ENCODE assay signal across 9 mouse cellular contexts in the genomic region with DNA sequence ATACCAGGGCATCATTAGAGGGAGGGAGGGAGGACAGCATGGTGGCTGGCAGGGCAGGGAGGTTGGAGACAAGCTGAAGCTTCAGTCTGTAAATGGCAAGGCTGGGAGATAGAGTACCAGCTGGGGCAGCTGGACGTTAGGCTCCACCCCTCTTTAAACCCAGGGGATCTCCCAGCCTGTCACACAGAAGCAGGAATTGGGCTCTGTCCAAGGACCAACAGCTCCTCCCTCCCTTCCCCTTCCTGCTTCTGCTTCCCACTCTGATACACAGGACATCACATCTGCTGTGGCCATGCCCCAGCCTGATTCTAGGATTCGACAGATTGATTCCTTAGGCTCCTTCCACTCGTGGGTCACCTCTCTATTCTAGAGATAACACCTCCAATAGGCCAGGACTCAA. TPM values are rescaled to one million over a fixed set of nuclear protein-coding genes. Genes with fewer than 3 reads are reported as not detected.
DNase-seq lines count a peak whose midpoint lies in the region; ATAC-seq and TF ChIP-seq lines count a peak whose summit lies in the region.
"Had no signal": no experiment of that assay in that cellular context is flagged by ENCODE, and none has a peak within 500 bp of the region (broad histone marks: within the 10 kb centered on the region; RNA-seq: fewer than 3 reads in every experiment).

No protein-coding gene starts in this region.

- H3K4me2 ChIP-seq in heart, embryonic 11.5 days = no peak overlapping the region; the same call in 1 of the 2 replicates
- H3K4me2 ChIP-seq in kidney, embryonic 16.5 days (replicated peaks; ENCODE audit: low read depth, low read length) = no peak overlapping the region
- 0 out of 2 replicates have a peak overlapping the region, but pooled peaks have one; percentile 15 for H3K4me2 ChIP-seq in midbrain, embryonic 12.5 days (replicated peaks)

- H3K4me3 ChIP-seq in layer of hippocampus, adult 2 months = peak overlapping the region; percentile 1; the same call in 1 of the 2 replicates
- H3K4me3 ChIP-seq in heart, embryonic 11.5 days (ENCODE audit: low read depth, low read length) = no peak overlapping the region
- no peak overlapping the region for H3K4me3 ChIP-seq in kidney, embryonic 16.5 days (ENCODE audit: low read length)
- no peak overlapping the region for H3K4me3 ChIP-seq in midbrain, embryonic 12.5 days

- H3K4me1 ChIP-seq in heart, embryonic 11.5 days (ENCODE audit: control insufficient read depth, insufficient read depth, low read length) = peaks cover 27% of the 10 kb centered on the region
- peaks cover 28% of the 10 kb centered on the region for H3K4me1 ChIP-seq in kidney, embryonic 16.5 days (ENCODE audit: insufficient read depth, low read length)
- peaks cover 30% of the 10 kb centered on the region for H3K4me1 ChIP-seq in midbrain, embryonic 12.5 days

- WGBS in heart, embryonic 11.5 days (ENCODE audit: insufficient replicate concordance) = 20% methylated on average over 3 of the region's 3 CpGs
- WGBS in kidney, embryonic 16.5 days = 26% methylated on average over 3 of the region's 3 CpGs
- 20% methylated on average over 3 of the region's 3 CpGs for WGBS in midbrain, embryonic 12.5 days

- H3K36me3 ChIP-seq in heart, embryonic 11.5 days (ENCODE audit: control insufficient read depth, insufficient read depth, low read length) = peaks cover 3% of the 10 kb centered on the region; the same call in 1 of the 2 replicates
- H3K36me3 ChIP-seq in kidney, embryonic 16.5 days (ENCODE audit: insufficient read depth, low read length) = peaks cover 15% of the 10 kb centered on the region
- peaks cover 18% of the 10 kb centered on the region for H3K36me3 ChIP-seq in midbrain, embryonic 12.5 days

- ATAC-seq in heart, embryonic 11.5 days (replicated peaks; ENCODE audit: insufficient number of reproducible peaks, low FRiP score, low TSS enrichment) = peak; percentile 24; the same call in 1 of the 2 replicates
- peak; percentile 13; the same call in 1 of the 2 replicates for ATAC-seq in kidney, embryonic 16.5 days (ENCODE audit: low FRiP score, low TSS enrichment)
- peak; percentile 25 for ATAC-seq in midbrain, embryonic 12.5 days (ENCODE audit: low FRiP score, low read depth)
- no peak for ATAC-seq in CD4-positive, CD25-positive, alpha-beta regulatory T cell, adult 4 months
- ATAC-seq: Patski had no signal

- DNase-seq in layer of hippocampus, adult 2 months (ENCODE audit: low spot score in 2 of 2) = peak; percentile 34 to 60
- no peak for DNase-seq in layer of hippocampus, postnatal 25 days (ENCODE audit: extremely low spot score in 1 of 2, low spot score in 1 of 2)
- peak; percentile 62 to 77 for DNase-seq in adrenal gland, postnatal 36 days
- DNase-seq in thymus, postnatal 25 days = no peak

- H3K27me3 ChIP-seq in heart, embryonic 11.5 days (ENCODE audit: control insufficient read depth, insufficient read depth, low read length) = no peaks in the 10 kb centered on the region
- H3K27me3 ChIP-seq in kidney, embryonic 16.5 days (ENCODE audit: insufficient read depth, low read length) = no peaks in the 10 kb centered on the region
- 0 out of 2 replicates have a peak, but pooled peaks cover 4% of the 10 kb centered on the region for H3K27me3 ChIP-seq in midbrain, embryonic 12.5 days
- H3K27me3 ChIP-seq: Patski had no signal

- no peaks in the 10 kb centered on the region for H3K9me3 ChIP-seq in heart, embryonic 11.5 days (replicated peaks; ENCODE audit: control insufficient read depth, low read length)
- no peaks in the 10 kb centered on the region for H3K9me3 ChIP-seq in kidney, embryonic 16.5 days (ENCODE audit: low read length)
- no peaks in the 10 kb centered on the region for H3K9me3 ChIP-seq in midbrain, embryonic 12.5 days

- H3K27ac ChIP-seq in layer of hippocampus, adult 2 months = peak overlapping the region; percentile 75
- peak overlapping the region; percentile 7; the same call in 1 of the 2 replicates for H3K27ac ChIP-seq in heart, embryonic 11.5 days (ENCODE audit: low read depth, low read length)
- H3K27ac ChIP-seq in kidney, embryonic 16.5 days (ENCODE audit: low read length) = peak overlapping the region; percentile 57; the same call in 1 of the 2 replicates
- peak overlapping the region; percentile 56 for H3K27ac ChIP-seq in midbrain, embryonic 12.5 days (replicated peaks)

- no peak for TF ChIP-seq CTCF in layer of hippocampus, adult 2 months (conservative IDR thresholded peaks at IDR 0.05)

- H3K9ac ChIP-seq in heart, embryonic 11.5 days (ENCODE audit: low read depth, low read length) = no peak overlapping the region
- no peak overlapping the region; the same call in 1 of the 2 replicates for H3K9ac ChIP-seq in kidney, embryonic 16.5 days (replicated peaks; ENCODE audit: low read length)
- H3K9ac ChIP-seq in midbrain, embryonic 12.5 days (replicated peaks) = 0 out of 2 replicates have a peak overlapping the region, but pooled peaks have one; percentile 24

RNA-seq across cellular contexts. Expression of a gene that starts 4.7 kb away (rescaled TPM):
- total RNA-seq in layer of hippocampus, adult 2 months (2021) = 100 to 1,000 TPM; 140 to 142 TPM
- 100 to 1,000 TPM; 124 to 145 TPM for total RNA-seq in layer of hippocampus, postnatal 25 days (2021)
- total RNA-seq in adrenal gland, postnatal 36 days (2021) = 10 to 100 TPM; 24.6 to 30.9 TPM
- 20.2 and 23.7 TPM in 2 replicates for polyA plus RNA-seq in heart, embryonic 11.5 days (2014; fragmentation: Nextera tagmentation; extraction: Ambion mirVana)
- 38.7 and 39.2 TPM in 2 replicates for polyA plus RNA-seq in kidney, embryonic 16.5 days (2015; fragmentation: Nextera tagmentation; extraction: Ambion mirVana)
- 54.1 and 55.5 TPM in 2 replicates for polyA plus RNA-seq in midbrain, embryonic 12.5 days (2016; fragmentation: Nextera tagmentation; extraction: Ambion mirVana)
- polyA plus RNA-seq in CD4-positive, CD25-positive, alpha-beta regulatory T cell, adult 4 months (2017; shearing (Covaris generic)) = 1 to 10 TPM; 1.7 to 6.7 TPM

RNA-seq across cellular contexts. Expression of a gene that starts 11.2 kb away (rescaled TPM):
- total RNA-seq in layer of hippocampus, adult 2 months (2021) = 10 to 100 TPM; 67.4 to 73.7 TPM
- total RNA-seq in layer of hippocampus, postnatal 25 days (2021) = 10 to 100 TPM; 71.3 to 86.2 TPM
- total RNA-seq in adrenal gland, postnatal 36 days (2021) = 100 to 1,000 TPM; 101 to 139 TPM
- polyA plus RNA-seq in heart, embryonic 11.5 days (2014; fragmentation: Nextera tagmentation; extraction: Ambion mirVana) = 151 and 160 TPM in 2 replicates
- 164 and 183 TPM in 2 replicates for polyA plus RNA-seq in kidney, embryonic 16.5 days (2015; fragmentation: Nextera tagmentation; extraction: Ambion mirVana)
- 135 and 143 TPM in 2 replicates for polyA plus RNA-seq in midbrain, embryonic 12.5 days (2016; fragmentation: Nextera tagmentation; extraction: Ambion mirVana)
- 100 to 1,000 TPM; 198 TPM for polyA plus RNA-seq in CD4-positive, CD25-positive, alpha-beta regulatory T cell, adult 4 months (2017; shearing (Covaris generic))

RNA-seq across cellular contexts. Expression of a gene that starts 11.6 kb away (rescaled TPM):
- 100 to 1,000 TPM in 1 of 2 experiments, 10 to 100 TPM in 1; 98.9 to 105 TPM for total RNA-seq in layer of hippocampus, adult 2 months (2021)
- 100 to 1,000 TPM in 1 of 2 experiments, 10 to 100 TPM in 1; 94.0 to 102 TPM for total RNA-seq in layer of hippocampus, postnatal 25 days (2021)
- 10 to 100 TPM; 53.4 to 54.9 TPM for total RNA-seq in adrenal gland, postnatal 36 days (2021)
- polyA plus RNA-seq in heart, embryonic 11.5 days (2014; fragmentation: Nextera tagmentation; extraction: Ambion mirVana) = 48.5 and 57.3 TPM in 2 replicates
- 92.4 and 92.5 TPM in 2 replicates for polyA plus RNA-seq in kidney, embryonic 16.5 days (2015; fragmentation: Nextera tagmentation; extraction: Ambion mirVana)
- 71.4 and 79.3 TPM in 2 replicates for polyA plus RNA-seq in midbrain, embryonic 12.5 days (2016; fragmentation: Nextera tagmentation; extraction: Ambion mirVana)
- 10 to 100 TPM in 1 of 2 experiments, 1 to 10 TPM in 1; 9.7 to 16.9 TPM for polyA plus RNA-seq in CD4-positive, CD25-positive, alpha-beta regulatory T cell, adult 4 months (2017; shearing (Covaris generic))

RNA-seq across cellular contexts. Expression of a gene that starts 11.7 kb away (rescaled TPM):
- 10 to 100 TPM in 1 of 2 experiments, 1 to 10 TPM in 1; 6.9 to 12.7 TPM for total RNA-seq in layer of hippocampus, adult 2 months (2021)
- total RNA-seq in layer of hippocampus, postnatal 25 days (2021) = 1 to 10 TPM; 8.8 to 9.6 TPM
- 1 to 10 TPM; 3.9 to 8.4 TPM for total RNA-seq in adrenal gland, postnatal 36 days (2021)
- polyA plus RNA-seq in heart, embryonic 11.5 days (2014; fragmentation: Nextera tagmentation; extraction: Ambion mirVana) = 30.2 and 39.0 TPM in 2 replicates
- polyA plus RNA-seq in kidney, embryonic 16.5 days (2015; fragmentation: Nextera tagmentation; extraction: Ambion mirVana) = 13.1 and 32.4 TPM in 2 replicates
- 3.3 TPM in 2 replicates for polyA plus RNA-seq in midbrain, embryonic 12.5 days (2016; fragmentation: Nextera tagmentation; extraction: Ambion mirVana)
- polyA plus RNA-seq in CD4-positive, CD25-positive, alpha-beta regulatory T cell, adult 4 months (2017; shearing (Covaris generic)) = 10 to 100 TPM in 1 of 2 experiments, 1 to 10 TPM in 1; 6.7 to 12.1 TPM

RNA-seq across cellular contexts. Expression of a gene that starts 22.0 kb away (rescaled TPM):
- 1 to 10 TPM; 6.9 to 8.5 TPM for total RNA-seq in layer of hippocampus, adult 2 months (2021)
- 1 to 10 TPM; 4.6 to 5.4 TPM for total RNA-seq in layer of hippocampus, postnatal 25 days (2021)
- 1 to 10 TPM; 1.6 to 2.3 TPM for total RNA-seq in adrenal gland, postnatal 36 days (2021)
- 0.87 and 1.1 TPM in 2 replicates for polyA plus RNA-seq in heart, embryonic 11.5 days (2014; fragmentation: Nextera tagmentation; extraction: Ambion mirVana)
- 1.7 and 2.0 TPM in 2 replicates for polyA plus RNA-seq in kidney, embryonic 16.5 days (2015; fragmentation: Nextera tagmentation; extraction: Ambion mirVana)
- polyA plus RNA-seq in midbrain, embryonic 12.5 days (2016; fragmentation: Nextera tagmentation; extraction: Ambion mirVana) = 1.0 and 1.5 TPM in 2 replicates
- 1 to 10 TPM in 1 of 2 experiments, under 1 TPM in 1; 0.83 to 3.2 TPM for polyA plus RNA-seq in CD4-positive, CD25-positive, alpha-beta regulatory T cell, adult 4 months (2017; shearing (Covaris generic))

Comparison
In these comparisons a context has a peak if more than half of its experiments do, and no peak if none do; other contexts are left out.
1. DNase-seq: peak in layer of hippocampus, adult 2 months (2 of 2) and adrenal gland, postnatal 36 days (2 of 2); none in layer of hippocampus, postnatal 25 days (0 of 2) and thymus, postnatal 25 days (single experiment).
2. H3K27ac ChIP-seq: peak in every context shown above with its lines; median percentile 75 in layer of hippocampus, adult 2 months; 57 in kidney, embryonic 16.5 days; 56 in midbrain, embryonic 12.5 days; 7 in heart, embryonic 11.5 days.